25 mouse cellular contexts compared by ENCODE assay signal in the genomic region with DNA sequence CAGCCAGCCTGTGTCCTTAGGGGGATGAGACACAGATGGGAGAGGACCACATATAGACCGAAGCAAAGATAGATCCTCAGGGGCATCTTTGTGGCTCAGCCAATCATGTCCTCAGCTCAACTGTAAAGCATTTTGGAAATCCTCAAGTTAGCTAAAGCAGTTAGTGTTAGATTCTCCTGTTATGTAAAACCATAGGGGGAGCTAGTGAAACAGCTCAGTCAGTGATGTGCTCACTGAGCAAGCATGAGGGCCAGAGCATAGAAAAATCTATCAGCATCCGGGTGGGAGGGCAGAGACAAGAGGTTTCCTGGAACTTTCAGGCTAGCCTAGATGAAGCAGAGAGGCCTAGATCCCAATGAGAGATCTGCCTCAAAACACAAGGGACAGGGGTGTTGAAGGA. TPM values are rescaled to one million over a fixed set of nuclear protein-coding genes. Genes with fewer than 3 reads are reported as not detected.
A peak's percentile ranks its signal among the peaks of the same experiment; 100 is the strongest.
DNase-seq lines count a peak whose midpoint lies in the region; ATAC-seq and TF ChIP-seq lines count a peak whose summit lies in the region.
"Had no signal": no experiment of that assay in that cellular context is flagged by ENCODE, and none has a peak within 500 bp of the region (broad histone marks: within the 10 kb centered on the region; RNA-seq: fewer than 3 reads in every experiment).

No protein-coding gene starts in this region.

- in situ Hi-C loops in Patski (cut with MboI; ENCODE audit: low pct_unique_long_range_greater_than_20kb) = no loop called here

- no peak for DNase-seq in liver, embryonic 14.5 days (ENCODE audit: low read depth in 3 of 3, low spot score in 3 of 3)
- DNase-seq in liver = no peak
- DNase-seq in Patski (ENCODE audit: low read depth, low spot score) = no peak
- no peak for DNase-seq in heart, adult 2 months
- DNase-seq in thymus, adult 18-20 months = no peak
- DNase-seq: adrenal gland, adult 2 months; adrenal gland, postnatal 10 days; adrenal gland, postnatal 25 days; cerebellum, adult 11-12 months; cerebellum, adult 2 months; cerebellum, adult 9-10 months; cerebellum, postnatal 10 days; cerebellum, postnatal 25 days; forebrain, postnatal 0 days had no signal

- H3K4me3 ChIP-seq in intestine, postnatal 0 days (ENCODE audit: low read depth, low read length) = no peak overlapping the region
- no peak overlapping the region for H3K4me3 ChIP-seq in intestine, embryonic 16.5 days (ENCODE audit: low read length)
- no peak overlapping the region for H3K4me3 ChIP-seq in liver, embryonic 14.5 days (ENCODE audit: insufficient read depth in 1 of 2, low read depth in 2 of 2, low read length in 2 of 2)
- H3K4me3 ChIP-seq in heart, adult 2 months = no peak overlapping the region
- H3K4me3 ChIP-seq: embryonic facial prominence, embryonic 10.5 days; embryonic facial prominence, embryonic 12.5 days; forebrain, embryonic 13.5 days; forebrain, embryonic 15.5 days had no signal

- H3K4me2 ChIP-seq in intestine, postnatal 0 days (replicated peaks; ENCODE audit: low read depth) = no peak overlapping the region
- no peak overlapping the region for H3K4me2 ChIP-seq in intestine, embryonic 16.5 days (ENCODE audit: low read depth, low read length)
- H3K4me2 ChIP-seq in liver, embryonic 14.5 days (ENCODE audit: low read depth) = no peak overlapping the region
- H3K4me2 ChIP-seq: embryonic facial prominence, embryonic 12.5 days; forebrain, embryonic 13.5 days; forebrain, embryonic 15.5 days had no signal

- no peaks in the 10 kb centered on the region for H3K36me3 ChIP-seq in intestine, postnatal 0 days (ENCODE audit: control insufficient read depth, insufficient read depth)
- H3K36me3 ChIP-seq in intestine, embryonic 16.5 days (ENCODE audit: control insufficient read depth, insufficient read depth, low read length) = no peaks in the 10 kb centered on the region
- H3K36me3 ChIP-seq in liver, embryonic 14.5 days (replicated peaks; ENCODE audit: control insufficient read depth, insufficient read depth, low read depth) = no peaks in the 10 kb centered on the region
- no peaks in the 10 kb centered on the region for H3K36me3 ChIP-seq in heart, adult 2 months (ENCODE audit: control insufficient read depth, insufficient read depth, low read length)
- H3K36me3 ChIP-seq: embryonic facial prominence, embryonic 10.5 days; embryonic facial prominence, embryonic 12.5 days; forebrain, embryonic 15.5 days; G1E had no signal

- H3K79me2 ChIP-seq in heart, adult 2 months (replicated peaks; ENCODE audit: control insufficient read depth, insufficient read depth, low read length) = no peaks in the 10 kb centered on the region

- POLR2A ChIA-PET in Patski (lab: Charles Lee) = no interaction called here

- no peak overlapping the region for H3K9ac ChIP-seq in intestine, postnatal 0 days (ENCODE audit: low read depth, low read length)
- H3K9ac ChIP-seq in intestine, embryonic 16.5 days (ENCODE audit: low read depth, low read length) = no peak overlapping the region
- H3K9ac ChIP-seq in liver, embryonic 14.5 days (replicated peaks) = no peak overlapping the region
- no peak overlapping the region for H3K9ac ChIP-seq in heart, adult 2 months (ENCODE audit: low read depth, low read length)
- H3K9ac ChIP-seq: embryonic facial prominence, embryonic 12.5 days; forebrain, embryonic 13.5 days; forebrain, embryonic 15.5 days; forebrain, postnatal 0 days had no signal

- intact Hi-C loops in heart, adult 2 months (cut with DNase I) = no loop called here

- no peak for TF ChIP-seq POLR2A in heart, adult 2 months (IDR thresholded peaks at IDR 0.05; ENCODE audit: insufficient read depth, low read depth, low read length)

- no peak for TF ChIP-seq EP300 in liver, embryonic 14.5 days (IDR thresholded peaks at IDR 0.05; ENCODE audit: low read depth)
- TF ChIP-seq EP300 in heart, adult 2 months (IDR thresholded peaks at IDR 0.05; ENCODE audit: insufficient read depth, low read depth, low read length) = no peak

- 0 out of 2 replicates have a peak, but pooled peaks have one; percentile 5 for TF ChIP-seq CTCF in intestine, postnatal 0 days (IDR thresholded peaks at IDR 0.05; ENCODE audit: low read depth)
- TF ChIP-seq CTCF in liver, embryonic 14.5 days (IDR thresholded peaks at IDR 0.05; ENCODE audit: low read depth) = peak; percentile 8; the same call in 1 of the 2 replicates
- peak; percentile 13 for TF ChIP-seq CTCF in Patski (IDR thresholded peaks at IDR 0.05)
- no peak for TF ChIP-seq CTCF in heart, adult 2 months (IDR thresholded peaks at IDR 0.05)

- ATAC-seq in intestine, postnatal 0 days = no peak
- ATAC-seq in intestine, embryonic 16.5 days = no peak
- no peak for ATAC-seq in liver, embryonic 14.5 days (ENCODE audit: insufficient read depth)
- ATAC-seq in Patski = no peak
- ATAC-seq: forebrain, embryonic 13.5 days; forebrain, embryonic 15.5 days; forebrain, postnatal 0 days had no signal

- 88% methylated on average over 2 of the region's 2 CpGs for WGBS in intestine, postnatal 0 days
- 93% methylated on average over 2 of the region's 2 CpGs for WGBS in intestine, embryonic 16.5 days
- 65% methylated on average over 2 of the region's 2 CpGs for WGBS in liver, embryonic 14.5 days (ENCODE audit: insufficient replicate concordance)
- 71% methylated on average over 2 of the region's 2 CpGs for WGBS in heart, adult 2 months

- CTCF ChIA-PET in Patski (lab: Charles Lee) = no interaction called here

- no peaks in the 10 kb centered on the region for H3K4me1 ChIP-seq in intestine, postnatal 0 days (replicated peaks; ENCODE audit: control insufficient read depth, insufficient read depth, low read length)
- no peaks in the 10 kb centered on the region for H3K4me1 ChIP-seq in intestine, embryonic 16.5 days (ENCODE audit: control insufficient read depth, insufficient read depth, low read length)
- H3K4me1 ChIP-seq in liver, embryonic 14.5 days (replicated peaks; ENCODE audit: control insufficient read depth in 2 of 2, insufficient read depth in 2 of 2, low read length in 1 of 2) = no peaks in the 10 kb centered on the region
- H3K4me1 ChIP-seq in heart, adult 2 months (ENCODE audit: control insufficient read depth, insufficient read depth, low read length) = no peaks in the 10 kb centered on the region
- H3K4me1 ChIP-seq: embryonic facial prominence, embryonic 10.5 days; embryonic facial prominence, embryonic 12.5 days; forebrain, embryonic 13.5 days; forebrain, embryonic 15.5 days had no signal

- no peaks in the 10 kb centered on the region for H3K27me3 ChIP-seq in intestine, postnatal 0 days (replicated peaks; ENCODE audit: control insufficient read depth, insufficient read depth, low read length)
- no peaks in the 10 kb centered on the region; the same call in 1 of the 2 replicates for H3K27me3 ChIP-seq in intestine, embryonic 16.5 days (replicated peaks; ENCODE audit: control insufficient read depth, insufficient read depth, low read length)
- H3K27me3 ChIP-seq in liver, embryonic 14.5 days (ENCODE audit: control insufficient read depth, insufficient read depth, low read length) = no peaks in the 10 kb centered on the region; the same call in 1 of the 2 replicates
- H3K27me3 ChIP-seq in Patski = peaks cover 58% of the 10 kb centered on the region
- no peaks in the 10 kb centered on the region for H3K27me3 ChIP-seq in heart, adult 2 months (ENCODE audit: control insufficient read depth, insufficient read depth, low read length)
- H3K27me3 ChIP-seq: embryonic facial prominence, embryonic 12.5 days; forebrain, embryonic 15.5 days had no signal

- no peak overlapping the region for H3K27ac ChIP-seq in intestine, postnatal 0 days (ENCODE audit: low read depth, low read length)
- no peak overlapping the region for H3K27ac ChIP-seq in intestine, embryonic 16.5 days (ENCODE audit: low read length)
- H3K27ac ChIP-seq in liver, embryonic 14.5 days = no peak overlapping the region
- no peak overlapping the region for H3K27ac ChIP-seq in heart, adult 2 months
- H3K27ac ChIP-seq: embryonic facial prominence, embryonic 10.5 days; embryonic facial prominence, embryonic 12.5 days; forebrain, embryonic 13.5 days; forebrain, embryonic 15.5 days had no signal

- no peaks in the 10 kb centered on the region for H3K9me3 ChIP-seq in intestine, postnatal 0 days (ENCODE audit: control insufficient read depth)
- H3K9me3 ChIP-seq in intestine, embryonic 16.5 days (ENCODE audit: control insufficient read depth, low read length) = no peaks in the 10 kb centered on the region
- H3K9me3 ChIP-seq in liver, embryonic 14.5 days (ENCODE audit: control insufficient read depth, low read length) = no peaks in the 10 kb centered on the region
- H3K9me3 ChIP-seq: embryonic facial prominence, embryonic 10.5 days; embryonic facial prominence, embryonic 12.5 days; forebrain, embryonic 13.5 days; forebrain, embryonic 15.5 days; G1E had no signal

RNA-seq across cellular contexts. Expression of gene Gins3, which starts 8.4 kb away (rescaled TPM):
- 3.6 and 4.3 TPM in 2 replicates for polyA plus RNA-seq in intestine, postnatal 0 days (2015; fragmentation: Nextera tagmentation; extraction: Ambion mirVana)
- 9.2 and 11.9 TPM in 2 replicates for polyA plus RNA-seq in intestine, embryonic 16.5 days (2015; fragmentation: Nextera tagmentation; extraction: Ambion mirVana)
- 3.2 and 4.9 TPM in 2 replicates for polyA plus RNA-seq in liver, embryonic 14.5 days (2012; rRNA removed)
- 9.4 and 9.8 TPM in 2 replicates for polyA plus RNA-seq in liver, embryonic 14.5 days (2014; fragmentation: Nextera tagmentation; extraction: Ambion mirVana)
- polyA plus RNA-seq in Patski (2021) = 5.8 TPM
- total RNA-seq in heart, adult 2 months (2021) = 1 to 10 TPM; 1.2 to 1.3 TPM
- polyA plus RNA-seq in heart, adult 2 months (2012; rRNA removed) = 0.47 and 0.94 TPM in 2 replicates

RNA-seq across cellular contexts. Expression of gene Prss54, which starts 48.7 kb away (rescaled TPM):
- polyA plus RNA-seq in intestine, postnatal 0 days (2015; fragmentation: Nextera tagmentation; extraction: Ambion mirVana) = not detected in 2 replicates
- polyA plus RNA-seq in intestine, embryonic 16.5 days (2015; fragmentation: Nextera tagmentation; extraction: Ambion mirVana) = not detected in 2 replicates
- not detected in 2 replicates for polyA plus RNA-seq in liver, embryonic 14.5 days (2012; rRNA removed)
- polyA plus RNA-seq in liver, embryonic 14.5 days (2014; fragmentation: Nextera tagmentation; extraction: Ambion mirVana) = not detected in 2 replicates
- not detected for polyA plus RNA-seq in Patski (2021)
- total RNA-seq in heart, adult 2 months (2021) = not detected
- not detected in 2 replicates for polyA plus RNA-seq in heart, adult 2 months (2012; rRNA removed)
- total RNA-seq: adrenal gland, adult 2 months; adrenal gland, postnatal 10 days; adrenal gland, postnatal 25 days; adrenal gland, postnatal 4 days; forebrain, postnatal 0 days had no signal
- polyA plus RNA-seq: adrenal gland, adult 2 months; C2C12; cerebellum, adult 2 months; embryonic facial prominence, embryonic 10.5 days; embryonic facial prominence, embryonic 12.5 days; embryonic facial prominence, embryonic 14.5 days; forebrain, embryonic 11.5 days; forebrain, embryonic 13.5 days; forebrain, embryonic 15.5 days; forebrain, postnatal 0 days; G1E had no signal

RNA-seq across cellular contexts. Expression of gene Ndrg4, which starts 51.9 kb away (rescaled TPM):
- polyA plus RNA-seq in intestine, postnatal 0 days (2015; fragmentation: Nextera tagmentation; extraction: Ambion mirVana) = 11.5 and 13.1 TPM in 2 replicates
- polyA plus RNA-seq in intestine, embryonic 16.5 days (2015; fragmentation: Nextera tagmentation; extraction: Ambion mirVana) = 14.4 and 15.3 TPM in 2 replicates
- polyA plus RNA-seq in liver, embryonic 14.5 days (2012; rRNA removed) = 0.81 and 0.95 TPM in 2 replicates
- 0.62 and 1.0 TPM in 2 replicates for polyA plus RNA-seq in liver, embryonic 14.5 days (2014; fragmentation: Nextera tagmentation; extraction: Ambion mirVana)
- 26.6 TPM for polyA plus RNA-seq in Patski (2021)
- total RNA-seq in heart, adult 2 months (2021) = 100 to 1,000 TPM; 147 to 152 TPM
- 370 and 528 TPM in 2 replicates for polyA plus RNA-seq in heart, adult 2 months (2012; rRNA removed)
- polyA plus RNA-seq: G1E had no signal

Comparison
In these comparisons a context has a peak if more than half of its experiments do, and no peak if none do; other contexts are left out.
1. RNA of gene Ndrg4, which starts 51.9 kb away (polyA plus RNA-seq): 370 to 528 TPM in heart, adult 2 months; 26.6 TPM in Patski (single experiment), 14.4 to 15.3 TPM in intestine, embryonic 16.5 days, 11.5 to 13.1 TPM in intestine, postnatal 0 days and 0.62 to 1.0 TPM in liver, embryonic 14.5 days; every median in the first group is over 10 times any median in the second.